Mouse (Mus musculus): ENCODE data around the gene Onecut3. TPM values are rescaled to one million over a fixed set of nuclear protein-coding genes. Genes with fewer than 3 reads are reported as not detected.
A peak's percentile ranks its signal among the peaks of the same experiment; 100 is the strongest.

The Onecut3 gene
- total RNA-seq, 2 experiments from 2014 or later = not detected

DNA sequence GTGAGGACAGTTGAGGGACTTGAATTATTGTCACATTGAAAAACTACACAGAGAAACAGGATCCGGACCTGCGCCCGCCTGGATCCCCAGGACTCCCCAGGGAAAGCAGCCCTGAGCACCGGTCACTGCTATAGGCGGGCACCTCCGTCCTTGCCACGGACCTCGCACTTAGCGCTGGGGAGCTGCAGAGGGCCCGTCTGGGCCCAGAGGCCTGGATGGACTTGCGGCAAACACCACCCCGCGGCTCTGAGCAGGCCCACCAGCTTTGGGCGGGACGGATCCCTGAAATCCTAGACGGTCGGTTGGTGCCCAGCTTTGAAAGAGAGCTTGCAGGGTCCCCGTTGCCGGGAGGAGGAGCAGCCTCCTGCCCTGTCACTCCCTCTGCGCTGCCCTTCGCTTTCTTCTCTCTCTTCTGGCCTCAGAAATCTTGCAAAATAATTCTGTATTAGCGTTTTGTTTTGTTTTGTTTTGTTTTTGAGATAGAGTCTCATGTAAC, 8.2 kb downstream of the Onecut3 start:
- no peak for DNase-seq
- intact Hi-C loops (cut with DNase I) = no loop called here

GRCm38 (mm10) chr10:80503599-80504220, 9.1 kb downstream of the Onecut3 start:
- intact Hi-C loops (cut with DNase I) = no loop called here
- DNase-seq = peak; percentile 28 to 30

DNA sequence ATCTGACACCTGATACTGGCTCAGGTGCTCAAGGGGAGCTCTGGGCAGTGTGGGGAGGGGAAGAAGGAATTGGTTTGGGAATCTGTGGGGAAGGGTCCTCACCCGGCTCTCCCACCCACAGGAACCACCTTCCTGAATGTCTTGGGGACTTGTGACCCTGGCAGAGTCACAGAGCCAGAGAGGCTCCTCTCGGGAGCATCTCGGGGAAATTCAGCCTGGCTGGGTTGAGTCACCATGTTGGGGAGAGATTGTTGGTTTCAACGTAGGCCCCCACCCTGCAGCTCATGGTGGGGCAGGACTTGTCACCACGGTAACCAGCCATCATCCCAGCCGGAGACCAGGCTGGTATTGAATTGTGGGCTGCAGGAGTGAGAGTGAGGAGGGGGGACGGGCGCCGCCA, 10.1 kb downstream of the Onecut3 start:
- intact Hi-C loops (cut with DNase I) = loop anchor here (5.0 kb wide), 1 partner anchor 127 kb away; no protein-coding TSS in a partner anchor

DNA sequence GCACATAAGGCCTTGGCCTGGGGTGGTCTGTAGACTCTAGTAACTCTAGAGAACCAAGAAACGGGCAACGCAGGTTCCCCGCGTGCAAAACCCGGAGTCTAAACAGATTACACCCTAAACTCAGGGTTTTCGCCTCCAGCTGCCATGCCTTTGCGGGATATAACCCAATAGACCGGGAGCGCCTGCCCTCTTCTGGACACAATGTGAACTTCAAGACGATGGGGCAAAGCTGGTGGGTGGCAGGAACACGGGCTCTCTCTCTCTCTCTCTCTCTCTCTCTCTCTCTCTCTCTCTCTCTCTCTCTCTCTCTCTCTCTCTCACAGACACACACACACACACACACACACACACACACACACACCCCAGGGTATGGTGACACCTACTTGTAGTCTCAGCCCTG, 11.6 kb downstream of the Onecut3 start:
- intact Hi-C loops (cut with DNase I) = loop anchor here (5.0 kb wide), 1 partner anchor 129 kb away; no protein-coding TSS in a partner anchor
- DNase-seq = peak; percentile 59 to 78

More for the DNA sequence above, 10.1 kb downstream of the Onecut3 start:
- no peak for DNase-seq

GRCm38 (mm10) chr10:80509412-80510272, 15.0 kb downstream of the Onecut3 start:
- DNase-seq = peak; percentile 82 to 91
- intact Hi-C loops (cut with DNase I) = loop anchor here (1.0 to 5.0 kb wide), 3 partner anchors 47 to 132 kb away; no protein-coding TSS in a partner anchor

- intact Hi-C loops (cut with DNase I) = no loop called here
Measured at GRCm38 (mm10) chr10:80510273-80510660, 15.6 kb downstream of the Onecut3 start.

GRCm38 (mm10) chr10:80513739-80514138, 19.1 kb downstream of the Onecut3 start:
- no peak for DNase-seq
- intact Hi-C loops (cut with DNase I) = no loop called here

More at GRCm38 (mm10) chr10:80510273-80510660, 15.6 kb downstream of the Onecut3 start:
- DNase-seq = no peak

- DNase-seq = no peak
- intact Hi-C loops (cut with DNase I) = no loop called here
Measured at GRCm38 (mm10) chr10:80519287-80519686, 24.7 kb downstream of the Onecut3 start.

- intact Hi-C loops (cut with DNase I) = no loop called here
- DNase-seq = no peak
Measured at GRCm38 (mm10) chr10:80523299-80523698, 28.7 kb downstream of the Onecut3 start.

- intact Hi-C loops (cut with DNase I) = no loop called here
- no peak for DNase-seq
Measured at GRCm38 (mm10) chr10:80526172-80526571, 31.5 kb downstream of the Onecut3 start.

DNA sequence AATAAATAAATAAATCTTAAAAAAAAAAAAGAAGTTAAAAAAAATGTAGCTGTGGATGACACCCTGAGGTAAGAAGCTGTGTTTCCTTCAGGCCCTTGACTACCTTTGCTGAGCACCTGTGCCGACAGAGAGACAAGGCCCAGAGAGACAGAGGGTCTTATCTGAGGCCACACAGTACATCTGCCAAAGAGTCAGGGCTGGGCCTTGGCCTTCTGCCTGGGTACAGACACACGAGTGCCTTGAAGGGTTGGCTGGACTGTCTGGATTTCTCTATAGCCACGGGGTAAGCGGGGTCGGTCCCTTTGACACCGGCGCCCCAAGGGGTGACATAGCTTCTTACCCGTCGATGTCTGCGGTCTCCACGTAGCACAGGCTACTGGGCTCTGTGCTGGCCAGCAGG, 38.1 kb downstream of the Onecut3 start:
- intact Hi-C loops (cut with DNase I) = no loop called here
- DNase-seq = no peak

DNA sequence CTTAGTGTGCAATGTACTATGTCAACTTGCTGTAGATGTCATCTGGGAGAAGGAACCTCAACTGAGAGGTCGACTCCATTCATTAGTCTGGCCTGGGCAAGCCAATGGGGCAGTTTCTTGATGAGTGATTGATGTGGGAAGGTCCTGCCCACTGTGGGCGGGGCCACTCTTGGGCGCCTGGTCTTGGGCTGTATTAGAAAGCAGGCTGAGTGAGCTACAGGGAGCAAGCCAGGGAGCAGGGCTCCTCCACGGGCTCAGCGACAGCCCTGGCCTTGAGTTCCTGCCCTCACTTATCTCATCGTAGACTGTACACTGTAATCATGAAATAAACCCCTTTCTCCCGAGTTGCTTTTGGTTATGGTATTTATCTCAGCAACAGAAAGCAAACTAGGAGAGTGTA, 39.1 kb downstream of the Onecut3 start:
- DNase-seq = no peak
- intact Hi-C loops (cut with DNase I) = no loop called here

DNA sequence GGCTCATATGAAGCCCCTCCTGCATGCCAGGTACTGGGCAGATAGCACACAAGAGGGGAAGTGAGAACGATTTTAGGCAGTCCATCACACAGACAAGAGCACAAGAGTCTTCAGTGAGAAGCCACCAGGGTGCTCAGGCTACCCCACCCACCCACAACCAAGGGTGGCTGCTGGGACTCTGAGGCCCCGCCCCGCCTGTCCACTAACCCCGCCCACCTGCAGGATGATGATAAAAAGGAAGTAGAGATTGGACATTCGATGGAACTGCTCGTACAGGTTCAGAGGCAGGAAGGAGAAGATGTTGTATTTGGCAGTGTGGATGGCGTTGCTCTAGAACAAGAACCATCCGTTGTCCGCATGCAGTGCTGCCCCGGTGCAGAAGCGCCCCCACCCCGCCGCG, 40.4 kb downstream of the Onecut3 start:
- DNase-seq = no peak
- intact Hi-C loops (cut with DNase I) = loop anchor here (5.0 kb wide), 1 partner anchor 168 kb away; no protein-coding TSS in a partner anchor

DNA sequence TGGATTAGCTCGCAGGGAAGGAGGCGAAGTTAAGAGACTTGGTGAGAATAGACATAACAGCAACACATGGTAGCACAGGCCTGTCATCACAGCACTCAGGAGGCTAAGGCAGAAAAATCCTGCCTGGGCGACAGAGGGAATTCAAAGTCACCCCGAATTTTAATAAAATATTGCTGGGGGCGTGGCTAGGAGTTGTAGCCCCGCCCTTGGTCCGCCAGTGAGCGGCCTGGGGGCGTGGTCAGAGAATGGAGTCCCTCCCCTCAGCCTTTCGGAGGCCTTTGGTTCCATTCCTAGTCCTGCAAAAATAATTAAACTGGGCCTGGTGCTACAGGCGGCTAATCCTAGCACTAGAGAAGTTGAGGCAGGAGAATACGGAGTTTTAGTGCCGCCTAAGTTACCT, 41.1 kb downstream of the Onecut3 start:
- intact Hi-C loops (cut with DNase I) = loop anchor here (5.0 kb wide), 1 partner anchor 168 kb away; no protein-coding TSS in a partner anchor
- no peak for DNase-seq

DNA sequence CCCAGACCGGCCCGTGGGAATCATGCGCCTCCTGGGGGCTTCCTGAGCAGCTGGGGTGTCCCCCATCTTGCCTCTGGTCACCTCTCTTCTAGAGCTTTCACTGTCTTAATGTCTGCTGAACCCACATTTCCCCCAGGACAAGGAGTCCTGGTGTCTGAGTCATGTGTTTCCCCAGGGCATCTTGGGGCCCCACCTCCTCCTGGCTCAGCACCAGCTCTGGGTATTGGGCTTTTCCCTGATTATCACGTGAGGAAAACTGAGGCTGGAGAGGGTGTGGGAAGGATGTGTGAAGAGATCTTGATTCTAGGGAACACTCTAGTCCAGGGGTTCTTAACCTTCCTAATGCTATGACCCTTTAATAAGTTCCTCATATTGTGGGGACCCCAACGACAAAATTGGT, 43.5 kb downstream of the Onecut3 start:
- no peak for DNase-seq
- intact Hi-C loops (cut with DNase I) = loop anchor here (5.0 kb wide), 1 partner anchor 171 kb away; no protein-coding TSS in a partner anchor

GRCm38 (mm10) chr10:80538710-80539394, 44.2 kb downstream of the Onecut3 start, which contains the start of gene Atp8b3:
Gene Atp8b3, minus strand, starts transcription at chr10:80539124.
- peak; percentile 37 to 58 for DNase-seq
- intact Hi-C loops (cut with DNase I) = loop anchor here (5.0 kb wide), 1 partner anchor 172 kb away; no protein-coding TSS in a partner anchor

GRCm38 (mm10) chr10:80539493-80539892, 44.9 kb downstream of the Onecut3 start:
- intact Hi-C loops (cut with DNase I) = loop anchor here (5.0 kb wide), 1 partner anchor 172 kb away; no protein-coding TSS in a partner anchor
- DNase-seq = no peak

GRCm38 (mm10) chr10:80543873-80544272, 49.2 kb downstream of the Onecut3 start:
- intact Hi-C loops (cut with DNase I) = no loop called here
- DNase-seq = no peak

- DNase-seq = no peak
- intact Hi-C loops (cut with DNase I) = no loop called here
Measured at GRCm38 (mm10) chr10:80545590-80545989, 51.0 kb downstream of the Onecut3 start.

GRCm38 (mm10) chr10:80546945-80547344, 52.3 kb downstream of the Onecut3 start:
- no peak for DNase-seq
- intact Hi-C loops (cut with DNase I) = no loop called here
